Mouse (Mus musculus) embryo, embryonic 11.5 days (tissue): ENCODE results near the gene Cebpg.

Experiments
- DNase-seq: peaks from one replicate; pipeline ENCODE4 v3.0.0-alpha.2; 2012; ENCODE audit warnings: low read depth, low spot score

Gene Cebpg

GRCm38 (mm10) chr7:35025409-35026275 is 30.7 kb downstream of the Cebpg start:
- DNase-seq: peak; percentile 57

- no peak for DNase-seq
These were observed 31.9 kb downstream of the Cebpg start for GRCm38 (mm10) chr7:35024426-35024825.

- DNase-seq: no peak
These were observed 33.1 kb downstream of the Cebpg start for GRCm38 (mm10) chr7:35023251-35023650.

GRCm38 (mm10) chr7:35021365-35021764 is 35.0 kb downstream of the Cebpg start:
- no peak for DNase-seq

GRCm38 (mm10) chr7:35015252-35015651 is 41.1 kb downstream of the Cebpg start:
- DNase-seq: no peak

GRCm38 (mm10) chr7:35013228-35013627 is 43.1 kb downstream of the Cebpg start:
- DNase-seq: no peak

- no peak for DNase-seq
These were observed 49.7 kb downstream of the Cebpg start for GRCm38 (mm10) chr7:35006661-35007060.

GRCm38 (mm10) chr7:35003171-35003737 is 53.1 kb downstream of the Cebpg start:
- DNase-seq: no peak

GRCm38 (mm10) chr7:35000839-35001238 is 55.5 kb downstream of the Cebpg start:
- DNase-seq: no peak
